Mouse (Mus musculus) central nervous system, embryonic 14 days (tissue): ENCODE results near the gene Ephx4. TPM values are rescaled to one million over a fixed set of nuclear protein-coding genes. Genes with fewer than 3 reads are reported as not detected.

ENCODE experiments used
- polyA plus RNA-seq: library from polyadenylated mRNA; depleted of rRNA; stranded (reverse); fragments of >200 nt; gene quantifications from 2 replicates; pipeline ENCODE4 v1.2.3, GENCODE M21; 2012; rRNA removed

Gene Ephx4
- polyA plus RNA-seq = 2.2 and 3.1 TPM in 2 replicates

DNA sequence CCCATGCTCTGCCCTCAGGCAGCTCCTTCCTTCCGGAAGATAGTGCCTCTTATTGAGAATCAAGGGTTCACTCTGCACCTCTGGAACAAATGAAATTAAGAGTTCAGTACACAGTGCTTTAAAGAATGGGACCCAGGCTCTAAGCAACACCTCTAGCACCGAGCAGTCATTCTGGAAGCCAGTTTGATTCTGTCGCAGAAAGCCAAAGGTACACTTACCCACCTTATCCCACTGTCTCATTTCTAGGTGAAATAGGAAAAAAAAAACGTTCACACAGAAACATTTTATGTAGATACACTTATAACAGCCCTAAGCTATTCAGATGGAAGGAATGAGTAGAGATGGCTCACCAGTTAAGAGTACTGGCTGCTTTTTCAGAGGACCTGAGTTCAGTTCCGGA is at the start of gene Ephx4:
Gene Ephx4 (plus strand): TSS at position 301 of the 400 bp plus-strand sequence.

DNA sequence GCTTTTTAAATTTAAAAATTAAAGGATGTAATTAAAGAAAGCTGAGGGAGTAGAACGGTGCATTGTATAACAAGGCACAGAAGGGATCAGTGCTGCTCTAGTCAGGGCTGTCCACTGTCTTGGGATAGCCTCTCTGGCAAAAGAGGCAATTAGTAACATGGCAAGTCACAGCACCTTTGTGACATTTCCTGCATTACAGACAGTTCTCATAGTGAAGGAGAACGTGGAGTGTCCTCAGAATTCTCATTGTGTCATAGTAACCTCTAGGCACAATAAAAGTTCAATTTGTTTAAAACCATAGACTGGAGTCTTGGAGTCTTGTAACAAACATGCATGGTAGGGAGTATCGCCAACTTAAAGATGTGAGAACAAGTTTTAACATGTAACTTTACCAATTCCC is 28.7 kb downstream of the Ephx4 start, which contains the start of gene Lpcat2b:
Gene Lpcat2b (plus strand): TSS at position 301 of the 400 bp plus-strand sequence.

DNA sequence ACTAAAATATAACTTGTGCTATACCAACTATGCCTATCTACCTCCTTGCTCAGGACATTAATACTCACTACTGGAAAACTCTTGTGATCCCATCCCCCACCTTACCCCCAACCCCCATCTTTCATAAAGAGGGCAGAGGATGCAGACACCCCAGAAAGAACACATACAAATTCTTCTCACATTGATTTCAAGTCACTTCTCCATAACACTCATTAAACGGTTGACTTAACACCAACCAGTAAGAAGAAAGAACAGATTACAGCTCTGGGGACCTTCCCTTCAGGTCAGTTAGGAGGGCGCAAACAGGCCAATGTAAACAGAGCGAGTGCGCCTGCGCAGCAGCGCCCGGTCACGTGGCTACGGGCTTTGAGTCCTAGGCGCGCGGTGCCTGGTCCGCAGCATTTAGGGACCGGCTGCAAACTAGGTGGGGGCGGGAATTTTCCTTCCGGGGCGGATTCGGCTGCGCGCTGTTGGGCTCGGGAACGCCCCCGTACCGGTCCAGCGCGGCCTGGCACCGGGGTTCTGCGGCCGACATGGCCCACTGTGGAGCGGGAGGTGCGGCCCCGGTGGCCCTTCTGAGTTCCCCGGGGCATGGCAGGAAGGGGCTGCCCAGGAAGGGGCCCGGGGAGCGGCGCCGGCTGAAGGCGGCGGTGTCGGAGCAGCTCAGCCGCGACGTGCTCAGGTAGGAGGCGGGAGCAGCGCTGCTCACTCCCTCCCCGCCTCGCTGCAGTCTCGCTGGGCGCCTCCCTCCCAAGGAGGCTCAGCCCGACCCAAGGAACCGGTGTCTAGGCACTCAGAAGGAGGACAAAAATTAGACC is 35.1 kb downstream of the Ephx4 start, which contains the start of gene Btbd8:
Gene Btbd8 (plus strand): TSS at position 534 of the 818 bp plus-strand sequence.

Other genes starting within 250 kb of the Ephx4 start
- 3.0 and 7.4 TPM in 2 replicates for gene Tgfbr3, start 113.1 kb upstream of the Ephx4 start, polyA plus RNA-seq
- 3.0 and 3.6 TPM in 2 replicates for gene Brdt, start 71.6 kb upstream of the Ephx4 start, polyA plus RNA-seq
- gene Lpcat2b, start 28.8 kb downstream of the Ephx4 start, polyA plus RNA-seq = not detected in 2 replicates
- 14.2 and 15.9 TPM in 2 replicates for gene Btbd8, start 35.3 kb downstream of the Ephx4 start, polyA plus RNA-seq
- gene Gm42669, start 104.9 kb downstream of the Ephx4 start, polyA plus RNA-seq = 0.21 TPM in 2 replicates
- 0.06 and 0.09 TPM in 2 replicates for gene 1700028K03Rik, start 132.0 kb downstream of the Ephx4 start, polyA plus RNA-seq
- gene Rpap2, start 194.6 kb downstream of the Ephx4 start, polyA plus RNA-seq = 12.2 and 12.5 TPM in 2 replicates
- 19.7 and 20.6 TPM in 2 replicates for gene Glmn, start 195.2 kb downstream of the Ephx4 start, polyA plus RNA-seq